Mouse (Mus musculus): ENCODE results near the gene Naa20. TPM values are rescaled to one million over a fixed set of nuclear protein-coding genes. Genes with fewer than 3 reads are reported as not detected.

The Naa20 gene
- polyA plus RNA-seq (2014; fragmentation: Illumina TruSeq; extraction: RNeasy Lipid Tissue Mini Kit (QIAGEN cat#74804); ENCODE audit: low read depth, low replicate concordance): 47.3 TPM

GRCm38 (mm10) chr2:145901861-145902260 is at the start of gene Naa20:
TSS of gene Naa20 (plus strand) at chr2:145902099.

GRCm38 (mm10) chr2:145934339-145935231 is 32.7 kb downstream of the Naa20 start, which contains the start of the genes Cfap61 and Crnkl1:
TSS of gene Cfap61 (plus strand) at chr2:145934784.
TSS of gene Crnkl1 (minus strand) at chr2:145935014.

Other genes starting within 250 kb of the Naa20 start
- gene Rin2, start 226.9 kb upstream of the Naa20 start, polyA plus RNA-seq (2014; fragmentation: Illumina TruSeq; extraction: RNeasy Lipid Tissue Mini Kit (QIAGEN cat#74804); ENCODE audit: low read depth, low replicate concordance): 31.5 TPM
- gene Cfap61, start 32.7 kb downstream of the Naa20 start, polyA plus RNA-seq (2014; fragmentation: Illumina TruSeq; extraction: RNeasy Lipid Tissue Mini Kit (QIAGEN cat#74804); ENCODE audit: low read depth, low replicate concordance): 2.6 TPM
- 11.5 TPM for gene Crnkl1, start 32.9 kb downstream of the Naa20 start, polyA plus RNA-seq (2014; fragmentation: Illumina TruSeq; extraction: RNeasy Lipid Tissue Mini Kit (QIAGEN cat#74804); ENCODE audit: low read depth, low replicate concordance)

Measured in adipose tissue, adult 10 weeks (tissue).